Mouse (Mus musculus): ENCODE data around the gene Bex6. TPM values are rescaled to one million over a fixed set of nuclear protein-coding genes. Genes with fewer than 3 reads are reported as not detected.

Gene Bex6
- 1.4 and 1.9 TPM in 2 replicates for polyA plus RNA-seq (2012; ENCODE audit: insufficient read depth, insufficient read length, missing spikeins)

DNA sequence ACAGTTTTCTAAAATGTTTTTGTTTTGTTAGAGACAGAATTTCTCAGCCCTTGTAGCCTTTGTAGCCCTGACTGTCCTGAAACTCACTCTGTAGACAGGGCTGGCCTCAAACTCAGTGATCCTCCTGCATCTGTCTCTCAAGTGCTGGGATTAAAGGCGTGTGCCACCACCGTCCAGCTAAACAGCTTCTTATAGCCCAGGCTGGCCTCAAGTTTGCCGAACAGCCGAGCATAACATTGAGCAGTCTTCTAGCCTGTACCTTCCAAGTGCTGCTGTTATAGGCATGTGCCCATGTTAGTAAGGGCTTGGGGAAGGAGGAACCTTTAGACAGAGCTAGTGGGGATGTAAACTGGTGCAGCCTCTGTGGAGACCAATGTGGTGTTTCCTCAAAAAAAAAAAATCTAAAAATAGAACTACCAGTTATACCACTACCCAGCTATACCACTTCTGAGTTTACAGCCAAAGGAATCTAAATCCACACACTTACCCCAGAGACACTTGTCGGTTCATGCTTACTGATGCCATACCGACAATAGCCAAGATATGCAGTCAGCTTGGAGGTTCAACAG lies at the start of gene Bex6:
Bex6 (plus strand) TSS at position 491 of the 569 bp plus-strand sequence.
- Histone ChIP-seq H3K4me3 (ENCODE audit: insufficient read depth, low read length) (no peak within 1 kb of the TSS), H3K4me1 (ENCODE audit: control insufficient read depth, insufficient read depth, low read length) (peaks cover 37% of the 10 kb centered on the region), H3K27ac (ENCODE audit: insufficient read depth, low read depth, low read length) (peak within 1 kb of the TSS; percentile 87)
- no peak for TF ChIP-seq CTCF (IDR thresholded peaks at IDR 0.05; ENCODE audit: low read depth, low read length)

DNA sequence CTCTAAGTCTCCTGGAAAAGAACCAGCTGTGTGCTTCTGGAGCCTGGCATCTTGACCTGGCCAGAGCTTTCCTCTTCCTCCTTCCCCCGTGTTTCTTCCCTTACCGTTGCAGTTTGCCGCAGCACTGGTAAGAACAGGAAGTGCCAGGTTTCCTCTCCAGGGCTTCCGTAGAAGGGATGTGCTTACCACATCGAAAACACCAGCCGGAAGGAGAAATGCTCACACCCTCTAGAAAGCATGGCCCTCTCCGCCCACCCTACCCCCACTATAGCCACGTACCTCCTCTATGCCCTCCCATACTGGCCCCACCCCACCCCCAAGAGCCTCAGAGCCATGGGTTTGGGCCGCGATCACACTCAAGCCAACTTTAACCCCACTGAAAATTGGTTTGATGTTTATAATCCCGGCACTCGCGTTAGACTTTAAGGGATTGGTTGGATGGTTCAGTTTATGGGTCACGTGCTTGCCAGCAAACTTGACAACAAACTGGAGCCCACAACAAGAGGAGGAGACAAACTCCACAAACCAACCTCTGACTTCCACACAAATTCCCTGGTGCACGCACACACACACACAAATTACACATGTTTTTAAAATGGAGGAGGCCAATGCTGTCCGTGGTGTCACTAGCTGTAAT lies 49.3 kb upstream of the Bex6 start:
- TF ChIP-seq POLR2A (IDR thresholded peaks at IDR 0.05; ENCODE audit: borderline replicate concordance, low read depth, low read length) (no peak), CTCF (IDR thresholded peaks at IDR 0.05; ENCODE audit: low read depth, low read length) (no peak)
- Histone ChIP-seq H3K27ac (ENCODE audit: insufficient read depth, low read depth, low read length) (peak overlapping the region; percentile 64), H3K4me1 (ENCODE audit: control insufficient read depth, insufficient read depth, low read length) (peaks cover 21% of the 10 kb centered on the region), H3K4me3 (ENCODE audit: insufficient read depth, low read length) (peak overlapping the region; percentile 38)

DNA sequence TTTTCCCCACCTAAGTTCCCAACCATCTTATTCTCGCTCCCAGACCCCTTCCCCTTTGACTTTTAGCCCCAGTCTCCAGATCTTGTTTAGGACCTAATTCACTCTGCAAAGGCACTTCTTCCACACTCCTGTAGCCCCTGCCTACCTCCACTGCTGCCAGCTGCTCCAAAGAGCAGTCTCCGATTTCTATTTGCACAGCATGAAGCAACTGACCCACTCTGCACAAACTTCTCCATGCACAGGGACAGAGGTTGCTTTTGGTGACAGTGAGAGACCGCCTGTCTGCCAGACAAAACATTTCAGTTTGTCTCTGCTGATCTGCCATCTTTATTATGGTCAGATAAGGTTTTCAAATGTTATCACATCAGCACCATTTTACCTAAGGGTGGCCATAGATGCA lies 46.5 kb upstream of the Bex6 start:
- H3K4me3 ChIP-seq (ENCODE audit: insufficient read depth, low read length) = no peak overlapping the region
- H3K4me1 ChIP-seq (ENCODE audit: control insufficient read depth, insufficient read depth, low read length) = peaks cover 18% of the 10 kb centered on the region
- no peak for TF ChIP-seq CTCF (IDR thresholded peaks at IDR 0.05; ENCODE audit: low read depth, low read length)
- TF ChIP-seq POLR2A (IDR thresholded peaks at IDR 0.05; ENCODE audit: borderline replicate concordance, low read depth, low read length) = no peak
- H3K27ac ChIP-seq (ENCODE audit: insufficient read depth, low read depth, low read length) = no peak overlapping the region

DNA sequence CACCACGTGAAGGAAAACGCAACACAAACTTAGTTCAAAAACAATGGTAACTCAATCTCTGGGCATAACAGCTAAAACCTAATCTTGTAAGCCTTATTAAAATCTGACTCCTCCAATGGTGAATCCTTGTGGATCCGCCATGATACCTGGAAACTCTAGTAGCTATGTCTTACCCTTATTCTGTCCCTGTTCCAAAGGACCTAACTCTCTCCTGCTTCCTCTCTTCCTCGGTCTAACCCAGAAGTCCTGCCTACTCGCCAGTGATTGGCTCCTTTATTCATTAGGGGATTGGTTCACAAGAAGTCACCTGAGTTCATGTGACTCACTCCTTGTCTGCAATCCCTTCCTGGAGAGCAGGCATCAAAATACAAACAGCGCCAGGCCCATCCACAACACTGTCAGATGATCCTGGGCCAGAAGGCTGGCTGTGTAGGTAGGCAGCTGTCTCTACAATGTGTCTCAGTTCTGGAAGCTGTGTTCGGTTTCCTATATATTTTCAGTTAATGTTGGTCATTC lies 43.7 kb upstream of the Bex6 start:
- H3K4me1 ChIP-seq (ENCODE audit: control insufficient read depth, insufficient read depth, low read length) = peaks cover under 1% of the 10 kb centered on the region
- H3K4me3 ChIP-seq (ENCODE audit: insufficient read depth, low read length) = no peak overlapping the region
- H3K27ac ChIP-seq (ENCODE audit: insufficient read depth, low read depth, low read length) = no peak overlapping the region
- TF ChIP-seq CTCF (IDR thresholded peaks at IDR 0.05; ENCODE audit: low read depth, low read length) (no peak), POLR2A (IDR thresholded peaks at IDR 0.05; ENCODE audit: borderline replicate concordance, low read depth, low read length) (no peak)

DNA sequence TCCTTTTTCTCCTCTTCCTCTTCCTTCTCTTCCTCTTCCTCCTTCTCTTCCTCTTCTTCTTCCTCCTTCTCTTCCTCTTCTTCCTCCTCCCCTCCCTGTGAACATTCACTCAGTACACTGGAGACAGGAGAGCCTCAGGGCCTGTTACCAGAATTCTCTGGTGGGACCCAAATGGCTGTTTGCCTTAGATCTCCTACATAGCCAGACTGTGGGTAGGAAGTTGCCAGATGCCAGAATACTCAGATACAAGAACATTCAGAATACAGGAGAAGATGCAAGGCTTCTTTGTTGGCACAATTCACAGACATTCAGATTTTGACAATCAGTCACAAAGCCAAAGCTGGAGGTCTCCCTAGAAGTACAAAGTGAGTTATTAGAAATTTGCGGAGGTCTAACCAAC lies 40.7 kb upstream of the Bex6 start:
- no peak for TF ChIP-seq POLR2A (IDR thresholded peaks at IDR 0.05; ENCODE audit: borderline replicate concordance, low read depth, low read length)
- no peak for TF ChIP-seq CTCF (IDR thresholded peaks at IDR 0.05; ENCODE audit: low read depth, low read length)

DNA sequence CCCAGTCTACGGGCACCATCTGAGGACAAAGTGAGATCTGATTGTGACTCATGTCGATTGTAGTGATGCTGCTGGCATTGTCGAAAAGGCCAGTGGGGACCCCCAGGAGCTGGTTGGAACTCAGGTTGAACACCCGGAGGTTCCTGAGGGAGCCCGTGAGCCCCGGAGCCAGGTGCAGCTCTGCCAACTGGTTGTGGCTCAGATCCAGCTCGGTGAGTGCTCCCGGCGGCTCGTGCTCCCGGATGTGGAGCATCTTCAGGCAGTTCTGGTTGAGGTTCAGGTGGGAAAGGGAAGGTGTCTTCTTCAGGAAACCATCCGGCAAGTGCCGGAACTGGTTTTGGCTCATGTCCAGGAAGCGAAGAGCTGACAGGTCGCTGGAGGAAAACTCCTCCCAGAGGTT lies 35.9 kb upstream of the Bex6 start:
- Histone ChIP-seq H3K4me1 (ENCODE audit: control insufficient read depth, insufficient read depth, low read length) (no peaks in the 10 kb centered on the region), H3K4me3 (ENCODE audit: insufficient read depth, low read length) (no peak overlapping the region), H3K27ac (ENCODE audit: insufficient read depth, low read depth, low read length) (no peak overlapping the region)
- TF ChIP-seq CTCF (IDR thresholded peaks at IDR 0.05; ENCODE audit: low read depth, low read length) (no peak), POLR2A (IDR thresholded peaks at IDR 0.05; ENCODE audit: borderline replicate concordance, low read depth, low read length) (no peak)

More for the DNA sequence above, 40.7 kb upstream of the Bex6 start:
- Histone ChIP-seq H3K4me3 (ENCODE audit: insufficient read depth, low read length) (no peak overlapping the region), H3K27ac (ENCODE audit: insufficient read depth, low read depth, low read length) (no peak overlapping the region), H3K4me1 (ENCODE audit: control insufficient read depth, insufficient read depth, low read length) (no peaks in the 10 kb centered on the region)

DNA sequence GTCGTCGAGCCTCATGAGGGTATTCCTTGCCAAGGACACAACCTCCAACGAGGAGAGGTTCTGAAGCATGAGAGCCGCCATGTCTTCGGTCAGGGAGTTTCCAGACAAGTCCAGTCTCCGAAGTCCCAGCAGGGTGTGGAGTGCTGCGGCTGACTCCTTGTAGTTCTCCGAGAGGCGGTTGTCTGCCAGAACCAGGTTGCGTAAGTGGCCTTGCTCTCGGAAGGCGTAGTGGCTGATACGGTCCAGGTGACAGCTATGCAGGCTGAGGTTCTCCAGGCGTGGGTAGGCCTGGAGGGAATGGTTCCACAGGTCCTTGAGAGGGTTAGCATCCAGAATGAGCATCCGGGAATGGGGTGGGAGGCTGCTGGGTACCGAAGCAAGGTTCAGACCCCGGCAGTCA lies 35.0 kb upstream of the Bex6 start:
- Histone ChIP-seq H3K4me3 (ENCODE audit: insufficient read depth, low read length) (no peak overlapping the region), H3K27ac (ENCODE audit: insufficient read depth, low read depth, low read length) (no peak overlapping the region), H3K4me1 (ENCODE audit: control insufficient read depth, insufficient read depth, low read length) (no peaks in the 10 kb centered on the region)
- TF ChIP-seq POLR2A (IDR thresholded peaks at IDR 0.05; ENCODE audit: borderline replicate concordance, low read depth, low read length) = no peak
- no peak for TF ChIP-seq CTCF (IDR thresholded peaks at IDR 0.05; ENCODE audit: low read depth, low read length)

DNA sequence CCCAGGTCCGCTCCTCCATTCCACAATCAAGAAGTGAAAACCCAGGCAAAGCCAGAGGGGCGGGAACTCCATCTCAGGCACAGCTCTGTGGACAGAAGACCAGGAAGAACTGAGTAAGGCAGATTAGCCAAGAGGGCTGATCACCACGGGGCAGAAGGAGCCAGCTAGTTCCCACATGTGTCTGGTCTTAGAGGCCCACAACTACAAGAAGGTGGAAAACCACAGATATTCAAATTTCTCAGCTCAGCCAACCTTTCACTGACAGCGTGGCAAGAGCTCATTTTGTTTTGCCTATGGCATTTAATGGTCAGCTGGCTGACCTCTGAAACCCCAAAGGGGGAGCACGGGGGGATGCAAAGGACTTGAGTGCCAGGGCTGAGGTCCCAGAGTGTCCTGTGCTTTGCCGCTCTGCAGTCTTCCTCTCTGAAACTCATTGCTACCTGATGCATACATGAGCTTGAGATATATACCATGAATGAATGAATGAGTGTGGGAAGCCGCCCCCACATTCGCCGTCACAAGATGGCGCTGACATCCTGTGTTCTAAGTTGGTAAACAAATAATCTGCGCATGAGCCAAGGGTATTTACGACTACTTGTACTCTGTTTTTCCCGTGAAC lies 31.9 kb upstream of the Bex6 start:
- no peaks in the 10 kb centered on the region for H3K4me1 ChIP-seq (ENCODE audit: control insufficient read depth, insufficient read depth, low read length)
- no peak overlapping the region for H3K4me3 ChIP-seq (ENCODE audit: insufficient read depth, low read length)
- no peak for TF ChIP-seq CTCF (IDR thresholded peaks at IDR 0.05; ENCODE audit: low read depth, low read length)
- no peak for TF ChIP-seq POLR2A (IDR thresholded peaks at IDR 0.05; ENCODE audit: borderline replicate concordance, low read depth, low read length)
- H3K27ac ChIP-seq (ENCODE audit: insufficient read depth, low read depth, low read length) = no peak overlapping the region

DNA sequence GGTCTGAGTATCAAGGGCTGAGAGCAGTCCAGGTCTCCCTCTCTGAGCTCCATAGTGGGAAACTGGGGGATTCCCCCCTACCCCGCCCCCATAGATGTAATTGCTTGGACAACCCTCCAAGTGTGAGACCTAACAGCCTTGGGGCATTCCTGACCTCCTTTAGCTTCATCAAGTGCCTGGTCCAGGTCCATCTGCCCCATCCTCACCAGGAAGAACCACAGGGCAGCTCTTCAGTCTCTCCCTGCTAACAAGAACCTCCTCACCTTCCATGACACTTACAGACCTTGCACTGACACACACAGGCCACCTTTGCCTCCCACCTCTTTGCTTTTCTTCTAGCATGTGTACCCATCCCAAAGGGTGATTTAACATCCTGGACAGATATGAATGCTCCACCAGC lies 25.6 kb upstream of the Bex6 start:
- no peak overlapping the region for H3K27ac ChIP-seq (ENCODE audit: insufficient read depth, low read depth, low read length)
- 0 out of 2 replicates have a peak, but pooled peaks cover 2% of the 10 kb centered on the region for H3K4me1 ChIP-seq (ENCODE audit: control insufficient read depth, insufficient read depth, low read length)
- TF ChIP-seq POLR2A (IDR thresholded peaks at IDR 0.05; ENCODE audit: borderline replicate concordance, low read depth, low read length) (no peak), CTCF (IDR thresholded peaks at IDR 0.05; ENCODE audit: low read depth, low read length) (no peak)
- no peak overlapping the region for H3K4me3 ChIP-seq (ENCODE audit: insufficient read depth, low read length)

DNA sequence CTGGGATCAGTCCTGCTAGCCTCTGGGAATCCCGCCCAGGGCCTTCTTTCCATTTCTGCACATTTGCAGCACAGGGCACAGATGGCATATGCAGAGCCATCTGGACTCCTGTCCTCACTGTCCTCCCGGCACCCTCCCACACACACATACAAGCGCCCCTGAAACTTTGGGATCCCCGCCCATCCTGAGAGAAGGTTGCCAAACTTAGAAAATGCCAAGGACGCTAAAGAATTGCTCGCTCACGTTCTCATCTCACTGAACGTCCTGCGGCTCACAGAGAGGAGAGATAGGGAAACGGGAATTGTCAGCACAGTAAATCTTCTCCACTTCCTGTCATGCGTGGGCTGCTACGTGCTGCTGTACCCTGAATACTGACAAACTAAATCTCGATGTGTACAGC lies 25.2 kb upstream of the Bex6 start:
- no peak for TF ChIP-seq POLR2A (IDR thresholded peaks at IDR 0.05; ENCODE audit: borderline replicate concordance, low read depth, low read length)
- no peak overlapping the region for H3K27ac ChIP-seq (ENCODE audit: insufficient read depth, low read depth, low read length)
- H3K4me1 ChIP-seq (ENCODE audit: control insufficient read depth, insufficient read depth, low read length) = 0 out of 2 replicates have a peak, but pooled peaks cover 2% of the 10 kb centered on the region
- no peak overlapping the region for H3K4me3 ChIP-seq (ENCODE audit: insufficient read depth, low read length)

All from bone marrow macrophage, adult 2 months (primary cell).